Mouse (Mus musculus) embryonic fibroblast, embryonic 13.5 days (primary cell): ENCODE measurements around the gene Dnajb6.

Experiments
- CTCF ChIP-seq: IDR thresholded peaks from 2 replicates; pipeline ENCODE4 v1.5.1; 2011; ENCODE audit warnings: mild to moderate bottlenecking, control low read depth, low read length, moderate library complexity, borderline replicate concordance; ENCODE audit not compliant: insufficient read depth
- POLR2A ChIP-seq: IDR thresholded peaks from 2 replicates; pipeline ENCODE4 v1.6.1; 2011; ENCODE audit warnings: low read depth, mild to moderate bottlenecking, control low read depth, low read length, moderate library complexity

GRCm38 (mm10) chr5:29864994-29865393 lies 129.5 kb downstream of the Dnajb6 start:
- TF ChIP-seq CTCF: no peak
- no peak for TF ChIP-seq POLR2A
